8 mouse cellular contexts compared by ENCODE assay signal in genomic region chr16:11461612-11462011, GRCm38 (mm10).
DNase-seq lines count a peak whose midpoint lies in the region; ATAC-seq and TF ChIP-seq lines count a peak whose summit lies in the region.

No protein-coding gene starts in this region.

- 83% methylated on average over 7 of the region's 7 CpGs for WGBS in neural tube, embryonic 13.5 days
- 75% methylated on average over 7 of the region's 7 CpGs for WGBS in limb, embryonic 12.5 days
- 87% methylated on average over 7 of the region's 7 CpGs for WGBS in hindbrain, embryonic 10.5 days

- no peak overlapping the region for H3K4me3 ChIP-seq in neural tube, embryonic 13.5 days
- no peak overlapping the region for H3K4me3 ChIP-seq in cortical plate, adult 2 months (ENCODE audit: insufficient read depth, low read length)
- no peak overlapping the region for H3K4me3 ChIP-seq in limb, embryonic 12.5 days (replicated peaks)
- H3K4me3 ChIP-seq in hindbrain, embryonic 10.5 days, result no peak overlapping the region

- no peaks in the 10 kb centered on the region for H3K27me3 ChIP-seq in neural tube, embryonic 13.5 days
- no peaks in the 10 kb centered on the region for H3K27me3 ChIP-seq in limb, embryonic 12.5 days
- no peaks in the 10 kb centered on the region for H3K27me3 ChIP-seq in hindbrain, embryonic 10.5 days (ENCODE audit: insufficient read depth, poor library complexity, severe bottlenecking)

- 0 out of 2 replicates have a peak overlapping the region, but pooled peaks have one; percentile 20 for H3K27ac ChIP-seq in neural tube, embryonic 13.5 days (replicated peaks)
- peak overlapping the region; percentile 67 for H3K27ac ChIP-seq in cortical plate, adult 2 months (ENCODE audit: insufficient read depth, low read length)
- H3K27ac ChIP-seq in limb, embryonic 12.5 days, result 0 out of 2 replicates have a peak overlapping the region, but pooled peaks have one; percentile 20
- H3K27ac ChIP-seq in hindbrain, embryonic 10.5 days, result no peak overlapping the region

- no peak for ATAC-seq in neural tube, embryonic 13.5 days (ENCODE audit: low read depth)
- ATAC-seq in limb, embryonic 12.5 days (ENCODE audit: insufficient number of reproducible peaks, insufficient read depth, low FRiP score, low TSS enrichment, low read depth), result no peak

- no peak overlapping the region for H3K4me2 ChIP-seq in neural tube, embryonic 13.5 days
- H3K4me2 ChIP-seq in limb, embryonic 12.5 days, result no peak overlapping the region

- no peak for TF ChIP-seq POLR2A in cortical plate, adult 2 months (IDR thresholded peaks at IDR 0.05; ENCODE audit: extremely low read depth, insufficient read depth, low read length)

- TF ChIP-seq CTCF in cortical plate, adult 2 months (IDR thresholded peaks at IDR 0.05; ENCODE audit: extremely low read depth, insufficient read depth, low read length), result no peak

- H3K4me1 ChIP-seq in neural tube, embryonic 13.5 days (replicated peaks), result peaks cover 5% of the 10 kb centered on the region; the same call in 1 of the 2 replicates
- H3K4me1 ChIP-seq in cortical plate, adult 2 months (ENCODE audit: control insufficient read depth, insufficient read depth, low read length), result peaks cover 17% of the 10 kb centered on the region
- peaks cover 28% of the 10 kb centered on the region for H3K4me1 ChIP-seq in limb, embryonic 12.5 days (replicated peaks)
- H3K4me1 ChIP-seq in hindbrain, embryonic 10.5 days (replicated peaks), result 0 out of 2 replicates have a peak, but pooled peaks cover 3% of the 10 kb centered on the region

- H3K36me3 ChIP-seq in neural tube, embryonic 13.5 days, result 0 out of 2 replicates have a peak, but pooled peaks cover 12% of the 10 kb centered on the region
- no peaks in the 10 kb centered on the region for H3K36me3 ChIP-seq in limb, embryonic 12.5 days
- no peaks in the 10 kb centered on the region for H3K36me3 ChIP-seq in hindbrain, embryonic 10.5 days

- H3K9ac ChIP-seq in neural tube, embryonic 13.5 days, result no peak overlapping the region
- H3K9ac ChIP-seq in limb, embryonic 12.5 days (replicated peaks), result no peak overlapping the region

- no peaks in the 10 kb centered on the region for H3K9me3 ChIP-seq in neural tube, embryonic 13.5 days
- H3K9me3 ChIP-seq in limb, embryonic 12.5 days, result no peaks in the 10 kb centered on the region
- H3K9me3 ChIP-seq in hindbrain, embryonic 10.5 days, result no peaks in the 10 kb centered on the region

- intact Hi-C loops in heart, postnatal 10 days (cut with DNase I), result loop anchor here (10.0 kb wide), 1 partner anchor 443 kb away; the partner anchor contains the start of gene Cpped1

- no peak for DNase-seq in neural tube, embryonic 10.5 days (ENCODE audit: extremely low spot score, low spot score)
- peak; percentile 79 to 85 for DNase-seq in heart, postnatal 10 days
- peak; percentile 79 for DNase-seq in naive thymus-derived CD4-positive, alpha-beta T cell, adult 2 months (ENCODE audit: low read depth)
- no peak for DNase-seq in hindbrain, embryonic 10.5 days (ENCODE audit: low spot score)
- DNase-seq in testis, postnatal 14 days (ENCODE audit: low spot score), result no peak

Comparison
In these comparisons a context has a peak if more than half of its experiments do, and no peak if none do; other contexts are left out.
1. DNase-seq: peak in heart, postnatal 10 days (2 of 2) and naive thymus-derived CD4-positive, alpha-beta T cell, adult 2 months (single experiment); none in neural tube, embryonic 10.5 days (single experiment), hindbrain, embryonic 10.5 days (single experiment) and testis, postnatal 14 days (single experiment).